Mouse (Mus musculus): ENCODE results near the gene Rbfox1. TPM values are rescaled to one million over a fixed set of nuclear protein-coding genes. Genes with fewer than 3 reads are reported as not detected.

Rbfox1 gene
- polyA plus RNA-seq, 1 experiment from 2014 or later = 2.2 TPM

- no peak overlapping the region for H3K9ac ChIP-seq
- no peak for ATAC-seq (ENCODE audit: borderline replicate concordance, extremely low read depth, low FRiP score, low TSS enrichment)
- H3K36me3 ChIP-seq = no peaks in the 10 kb centered on the region
- no peaks in the 10 kb centered on the region for H3K4me1 ChIP-seq
- no peaks in the 10 kb centered on the region for H3K27me3 ChIP-seq
- no peak overlapping the region for H3K4me3 ChIP-seq
- no peak overlapping the region for H3K4me2 ChIP-seq
- WGBS = 87% methylated on average over 6 of the region's 6 CpGs
- H3K9me3 ChIP-seq = no peaks in the 10 kb centered on the region
- H3K27ac ChIP-seq = no peak overlapping the region
These were observed 1070.0 kb downstream of the Rbfox1 start for GRCm38 (mm10) chr16:6955102-6955675.

DNA sequence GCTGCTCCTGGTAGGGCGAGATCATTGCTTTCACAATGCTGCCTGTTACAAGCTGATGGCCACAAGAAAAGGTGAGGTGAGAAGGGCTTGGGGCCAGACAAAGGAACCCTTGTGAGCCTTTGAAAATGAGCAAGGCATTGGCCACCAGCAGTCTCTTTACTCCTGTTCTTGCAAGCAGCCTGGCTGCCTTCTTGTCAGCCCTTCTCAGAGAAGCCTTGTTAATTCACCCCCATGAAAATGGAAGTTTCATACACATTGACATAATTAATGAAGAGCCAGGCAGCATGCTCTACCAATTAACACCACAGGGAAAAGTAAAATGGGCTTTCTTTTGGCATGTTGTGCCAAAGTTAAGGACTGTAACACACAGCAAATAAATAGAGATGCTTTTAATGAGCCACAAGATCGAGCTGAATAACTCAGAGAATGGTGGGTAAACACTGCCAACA lies 1076.8 kb downstream of the Rbfox1 start:
- H3K27ac ChIP-seq = no peak overlapping the region
- 0 out of 2 replicates have a peak, but pooled peaks cover 6% of the 10 kb centered on the region for H3K4me1 ChIP-seq
- H3K9ac ChIP-seq = no peak overlapping the region
- 31% methylated on average over 2 of the region's 2 CpGs for WGBS
- no peak for ATAC-seq (ENCODE audit: borderline replicate concordance, extremely low read depth, low FRiP score, low TSS enrichment)
- no peak overlapping the region for H3K4me2 ChIP-seq
- no peaks in the 10 kb centered on the region for H3K27me3 ChIP-seq
- H3K9me3 ChIP-seq = no peaks in the 10 kb centered on the region
- no peak overlapping the region for H3K4me3 ChIP-seq
- no peaks in the 10 kb centered on the region for H3K36me3 ChIP-seq

DNA sequence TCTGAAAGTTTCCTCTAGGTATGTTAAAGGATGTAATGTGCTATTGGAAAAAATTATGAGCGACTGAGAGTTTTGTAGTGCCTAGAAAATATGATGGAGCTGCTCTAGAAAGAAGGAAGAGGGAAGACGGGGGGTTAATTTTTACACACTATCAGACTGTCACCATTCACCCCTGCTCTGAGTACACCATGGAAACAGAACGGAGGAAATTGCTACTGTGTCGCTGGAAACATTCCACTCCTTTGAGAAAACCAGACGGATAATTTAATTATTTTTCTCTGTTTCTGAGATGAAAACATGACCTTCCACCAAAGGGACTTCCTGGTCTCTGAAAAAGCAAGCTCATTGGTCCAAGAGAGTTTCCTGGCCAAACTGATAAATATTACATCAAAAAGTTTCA lies 1077.4 kb downstream of the Rbfox1 start:
- ATAC-seq (ENCODE audit: borderline replicate concordance, extremely low read depth, low FRiP score, low TSS enrichment) = peak; percentile 57; the same call in 1 of the 2 replicates
- H3K36me3 ChIP-seq = no peaks in the 10 kb centered on the region
- 0 out of 2 replicates have a peak, but pooled peaks cover 6% of the 10 kb centered on the region for H3K4me1 ChIP-seq
- H3K4me3 ChIP-seq = no peak overlapping the region
- no peaks in the 10 kb centered on the region for H3K27me3 ChIP-seq
- H3K4me2 ChIP-seq = no peak overlapping the region
- 28% methylated on average over 5 of the region's 5 CpGs for WGBS
- no peak overlapping the region for H3K9ac ChIP-seq
- H3K9me3 ChIP-seq = no peaks in the 10 kb centered on the region
- no peak overlapping the region for H3K27ac ChIP-seq

DNA sequence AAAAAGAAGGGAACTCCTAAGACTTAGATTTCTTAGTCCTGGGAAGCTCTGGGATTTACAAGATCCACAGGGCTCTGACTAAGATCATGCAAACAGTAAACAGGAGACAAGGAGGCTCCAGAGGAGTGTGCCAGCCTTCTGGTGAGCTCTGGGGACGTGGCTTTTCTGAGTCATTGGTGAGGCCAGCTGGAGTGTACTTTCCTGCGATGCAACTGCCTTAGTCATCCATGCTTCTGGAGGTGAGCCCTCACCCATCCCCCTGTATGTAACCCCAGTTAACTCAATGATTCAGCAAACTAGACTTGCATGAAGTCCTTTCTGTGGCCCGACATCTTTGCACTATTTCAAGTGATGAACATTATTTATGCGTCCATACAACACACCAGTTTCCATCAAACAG lies 1078.4 kb downstream of the Rbfox1 start:
- no peaks in the 10 kb centered on the region for H3K9me3 ChIP-seq
- H3K9ac ChIP-seq = no peak overlapping the region
- H3K4me3 ChIP-seq = no peak overlapping the region
- H3K27me3 ChIP-seq = no peaks in the 10 kb centered on the region
- no peak for ATAC-seq (ENCODE audit: borderline replicate concordance, extremely low read depth, low FRiP score, low TSS enrichment)
- H3K27ac ChIP-seq = no peak overlapping the region
- 72% methylated on average over 4 of the region's 4 CpGs for WGBS
- 0 out of 2 replicates have a peak, but pooled peaks cover 6% of the 10 kb centered on the region for H3K4me1 ChIP-seq
- H3K4me2 ChIP-seq = no peak overlapping the region
- no peaks in the 10 kb centered on the region for H3K36me3 ChIP-seq

DNA sequence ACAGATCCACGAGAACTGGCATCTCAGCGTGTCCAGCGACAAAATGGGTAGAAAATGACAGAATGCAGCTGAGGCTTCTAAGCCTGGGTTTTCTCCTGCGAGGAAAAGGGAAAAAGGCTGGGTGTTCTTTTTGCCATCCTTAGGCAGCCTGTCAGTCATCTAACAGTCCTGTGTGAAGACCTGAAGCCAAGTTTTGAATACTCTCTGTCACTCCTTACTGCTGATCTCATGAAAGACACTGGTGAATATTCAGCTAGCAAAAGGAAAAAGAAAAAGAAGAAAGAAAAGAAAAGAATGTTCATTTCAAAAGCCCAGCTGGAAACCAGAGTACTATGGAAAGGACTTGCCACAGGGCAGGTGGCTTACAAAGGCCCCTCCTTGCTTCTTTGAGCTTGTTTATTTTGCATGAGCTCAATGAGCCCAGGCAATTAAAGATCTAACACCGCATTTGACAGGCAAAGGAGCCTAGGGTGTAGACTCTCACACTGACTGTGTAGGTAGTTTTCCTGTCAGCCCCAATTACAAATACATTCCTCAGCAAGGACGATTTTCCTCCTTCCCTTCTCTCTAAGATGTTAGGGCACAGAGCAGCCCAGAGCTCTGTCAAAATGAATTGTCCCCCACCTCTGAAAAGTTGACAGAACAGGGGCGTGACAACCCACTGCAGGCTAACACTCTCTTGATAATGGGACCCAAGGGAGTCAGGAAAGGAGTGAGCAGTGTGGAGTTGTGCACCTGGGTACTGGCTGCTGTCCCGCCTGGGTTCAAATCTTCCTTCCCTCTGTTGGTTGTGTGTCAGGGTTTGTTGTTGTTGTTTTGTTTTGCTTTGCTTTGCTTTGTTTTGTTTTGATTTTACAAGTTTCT lies 1079.8 kb downstream of the Rbfox1 start:
- no peak overlapping the region for H3K4me2 ChIP-seq
- no peak overlapping the region for H3K27ac ChIP-seq
- H3K36me3 ChIP-seq = no peaks in the 10 kb centered on the region
- H3K9ac ChIP-seq = no peak overlapping the region
- 0 out of 2 replicates have a peak, but pooled peaks cover 6% of the 10 kb centered on the region for H3K4me1 ChIP-seq
- no peaks in the 10 kb centered on the region for H3K27me3 ChIP-seq
- H3K4me3 ChIP-seq = no peak overlapping the region
- no peak for ATAC-seq (ENCODE audit: borderline replicate concordance, extremely low read depth, low FRiP score, low TSS enrichment)
- no peaks in the 10 kb centered on the region for H3K9me3 ChIP-seq
- 21% methylated on average over 8 of the region's 8 CpGs for WGBS

GRCm38 (mm10) chr16:6969986-6970385 lies 1084.8 kb downstream of the Rbfox1 start:
- WGBS = 70% methylated on average over 4 of the region's 4 CpGs
- Histone ChIP-seq H3K4me3 (no peak overlapping the region), H3K36me3 (no peaks in the 10 kb centered on the region), H3K9me3 (no peaks in the 10 kb centered on the region), H3K4me2 (no peak overlapping the region), H3K4me1 (no peaks in the 10 kb centered on the region), H3K27me3 (no peaks in the 10 kb centered on the region), H3K27ac (no peak overlapping the region), H3K9ac (no peak overlapping the region)
- no peak for ATAC-seq (ENCODE audit: borderline replicate concordance, extremely low read depth, low FRiP score, low TSS enrichment)

DNA sequence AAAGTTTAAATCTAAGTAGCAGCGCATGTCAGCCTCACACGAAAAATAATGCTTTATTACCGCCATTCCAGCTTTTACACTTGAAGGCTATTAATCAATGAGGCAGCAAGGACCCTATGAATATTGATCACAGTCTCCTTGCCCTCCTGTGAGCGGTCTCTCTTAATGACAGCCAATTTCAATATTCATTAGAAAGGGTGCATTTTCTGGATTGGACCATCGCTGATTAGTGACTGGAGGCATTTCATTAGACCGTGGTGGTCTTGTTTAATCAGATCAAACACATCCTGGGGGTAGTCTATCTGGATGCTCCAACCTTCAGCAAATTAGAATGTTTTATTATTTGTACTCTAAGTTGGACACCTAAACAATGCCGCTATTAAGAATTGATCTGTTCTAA lies 1091.2 kb downstream of the Rbfox1 start:
- 86% methylated on average over 7 of the region's 7 CpGs for WGBS
- no peak overlapping the region for H3K9ac ChIP-seq
- H3K4me1 ChIP-seq = no peaks in the 10 kb centered on the region
- no peaks in the 10 kb centered on the region for H3K36me3 ChIP-seq
- no peak overlapping the region for H3K4me3 ChIP-seq
- no peaks in the 10 kb centered on the region for H3K27me3 ChIP-seq
- no peak for ATAC-seq (ENCODE audit: borderline replicate concordance, extremely low read depth, low FRiP score, low TSS enrichment)
- no peak overlapping the region for H3K4me2 ChIP-seq
- no peak overlapping the region for H3K27ac ChIP-seq
- no peaks in the 10 kb centered on the region for H3K9me3 ChIP-seq

GRCm38 (mm10) chr16:6983947-6984346 lies 1098.8 kb downstream of the Rbfox1 start:
- 82% methylated on average over 2 of the region's 2 CpGs for WGBS
- ATAC-seq (ENCODE audit: borderline replicate concordance, extremely low read depth, low FRiP score, low TSS enrichment) = no peak

GRCm38 (mm10) chr16:6986031-6986430 lies 1100.9 kb downstream of the Rbfox1 start:
- ATAC-seq (ENCODE audit: borderline replicate concordance, extremely low read depth, low FRiP score, low TSS enrichment) = peak; percentile 88
- Histone ChIP-seq H3K27ac (0 out of 2 replicates have a peak overlapping the region, but pooled peaks have one; percentile 30), H3K4me1 (peaks cover 5% of the 10 kb centered on the region; the same call in 1 of the 2 replicates), H3K9ac (no peak overlapping the region), H3K4me2 (no peak overlapping the region), H3K27me3 (no peaks in the 10 kb centered on the region), H3K36me3 (no peaks in the 10 kb centered on the region), H3K9me3 (no peaks in the 10 kb centered on the region), H3K4me3 (no peak overlapping the region)

More at GRCm38 (mm10) chr16:6983947-6984346, 1098.8 kb downstream of the Rbfox1 start:
- Histone ChIP-seq H3K4me3 (no peak overlapping the region), H3K4me2 (no peak overlapping the region), H3K27ac (no peak overlapping the region), H3K4me1 (peaks cover 5% of the 10 kb centered on the region; the same call in 1 of the 2 replicates), H3K9me3 (no peaks in the 10 kb centered on the region), H3K27me3 (no peaks in the 10 kb centered on the region), H3K36me3 (no peaks in the 10 kb centered on the region), H3K9ac (no peak overlapping the region)

GRCm38 (mm10) chr16:6986494-6986893 lies 1101.3 kb downstream of the Rbfox1 start:
- Histone ChIP-seq H3K4me1 (peaks cover 5% of the 10 kb centered on the region; the same call in 1 of the 2 replicates), H3K27me3 (no peaks in the 10 kb centered on the region), H3K27ac (0 out of 2 replicates have a peak overlapping the region, but pooled peaks have one; percentile 30), H3K9ac (no peak overlapping the region), H3K4me3 (no peak overlapping the region), H3K9me3 (no peaks in the 10 kb centered on the region), H3K4me2 (no peak overlapping the region), H3K36me3 (no peaks in the 10 kb centered on the region)
- 31% methylated on average over 2 of the region's 2 CpGs for WGBS
- ATAC-seq (ENCODE audit: borderline replicate concordance, extremely low read depth, low FRiP score, low TSS enrichment) = no peak

GRCm38 (mm10) chr16:6992251-6992650 lies 1107.1 kb downstream of the Rbfox1 start:
- Histone ChIP-seq H3K4me2 (no peak overlapping the region), H3K9me3 (no peaks in the 10 kb centered on the region), H3K27ac (no peak overlapping the region), H3K36me3 (no peaks in the 10 kb centered on the region), H3K4me3 (no peak overlapping the region), H3K4me1 (0 out of 2 replicates have a peak, but pooled peaks cover 2% of the 10 kb centered on the region), H3K9ac (no peak overlapping the region), H3K27me3 (no peaks in the 10 kb centered on the region)
- 33% methylated on average over 5 of the region's 5 CpGs for WGBS
- peak; percentile 91 for ATAC-seq (ENCODE audit: borderline replicate concordance, extremely low read depth, low FRiP score, low TSS enrichment)

DNA sequence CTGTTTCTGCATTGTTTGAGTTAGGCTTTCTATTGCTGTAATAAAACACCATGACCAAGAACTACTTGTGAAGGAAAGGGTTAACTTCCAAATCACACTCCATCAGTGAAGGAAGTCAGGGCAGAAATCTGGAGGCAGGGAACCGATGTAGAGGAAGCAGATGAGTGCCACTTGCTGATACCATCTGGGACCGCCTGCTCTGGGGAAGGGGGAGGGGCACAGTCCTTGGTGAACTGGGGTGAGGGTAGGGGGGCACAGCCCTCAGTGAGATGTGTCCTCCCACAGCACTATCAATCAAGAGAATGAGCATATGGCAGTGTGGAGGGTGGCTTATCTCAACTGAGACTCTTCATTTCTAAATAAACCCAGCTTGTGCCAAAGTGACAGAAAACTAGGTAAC lies 1108.0 kb downstream of the Rbfox1 start:
- no peaks in the 10 kb centered on the region for H3K9me3 ChIP-seq
- 0% methylated on average over 2 of the region's 2 CpGs for WGBS
- H3K4me2 ChIP-seq = no peak overlapping the region
- no peak overlapping the region for H3K27ac ChIP-seq
- no peaks in the 10 kb centered on the region for H3K36me3 ChIP-seq
- no peaks in the 10 kb centered on the region for H3K27me3 ChIP-seq
- ATAC-seq (ENCODE audit: borderline replicate concordance, extremely low read depth, low FRiP score, low TSS enrichment) = 0 out of 2 replicates have a peak, but pooled peaks have one; percentile 46
- no peak overlapping the region for H3K9ac ChIP-seq
- H3K4me3 ChIP-seq = no peak overlapping the region
- 0 out of 2 replicates have a peak, but pooled peaks cover 2% of the 10 kb centered on the region for H3K4me1 ChIP-seq
